Mouse (Mus musculus) brown adipose tissue, adult 24 weeks (tissue): ENCODE measurements around the gene Abcc4. TPM values are rescaled to one million over a fixed set of nuclear protein-coding genes. Genes with fewer than 3 reads are reported as not detected.
A peak's percentile ranks its signal among the peaks of the same experiment; 100 is the strongest.

Source experiments
- H3K27ac ChIP-seq: fragments of 200-500 bp; replicated peaks from 2 replicates; pipeline ENCODE4 v1.5.1; 2012; ENCODE audit warnings: low read depth, mild to moderate bottlenecking, low read length
- H3K4me1 ChIP-seq: fragments of 200-500 bp; 2 replicates; pipeline ENCODE4 v1.6.1; 2012; ENCODE audit warnings: low read length, mixed read lengths; ENCODE audit not compliant: control insufficient read depth, insufficient read depth, insufficient read length
- H3K4me3 ChIP-seq: fragments of 200-500 bp; 2 replicates; pipeline ENCODE4 v1.5.1; 2012; ENCODE audit warnings: low read depth, mild to moderate bottlenecking, low read length, moderate library complexity; ENCODE audit not compliant: insufficient read depth
- polyA plus RNA-seq: library from polyadenylated mRNA; stranded (reverse); fragments of >200 nt; gene quantifications from 2 replicates; pipeline ENCODE4 v1.2.4, GENCODE M21; 2012; ENCODE audit not compliant: missing spikeins, insufficient read depth, insufficient read length

The Abcc4 gene
- polyA plus RNA-seq, 1 experiment = 6.8 TPM

DNA sequence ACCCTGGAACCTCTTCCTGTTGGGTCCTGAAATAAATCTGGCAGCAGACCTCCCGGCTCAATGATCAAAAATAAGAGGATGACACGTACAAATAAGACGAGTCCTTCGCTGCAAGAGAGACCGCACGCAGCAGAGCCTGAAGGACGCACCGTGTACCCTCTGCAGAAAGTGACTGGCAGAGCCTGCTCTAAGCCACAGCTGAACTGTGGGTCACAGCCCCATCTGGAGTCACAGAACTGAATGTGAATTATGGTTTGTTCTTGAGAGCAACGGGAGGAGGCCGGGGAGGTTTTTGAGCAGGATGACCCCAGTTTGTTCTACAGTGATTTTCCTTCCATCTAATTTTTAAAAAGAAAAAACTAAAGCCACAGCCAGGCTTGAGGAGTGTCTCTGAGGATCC lies 6.5 kb downstream of the Abcc4 start:
- Histone ChIP-seq H3K27ac (no peak overlapping the region), H3K4me1 (no peaks in the 10 kb centered on the region), H3K4me3 (no peak overlapping the region)

DNA sequence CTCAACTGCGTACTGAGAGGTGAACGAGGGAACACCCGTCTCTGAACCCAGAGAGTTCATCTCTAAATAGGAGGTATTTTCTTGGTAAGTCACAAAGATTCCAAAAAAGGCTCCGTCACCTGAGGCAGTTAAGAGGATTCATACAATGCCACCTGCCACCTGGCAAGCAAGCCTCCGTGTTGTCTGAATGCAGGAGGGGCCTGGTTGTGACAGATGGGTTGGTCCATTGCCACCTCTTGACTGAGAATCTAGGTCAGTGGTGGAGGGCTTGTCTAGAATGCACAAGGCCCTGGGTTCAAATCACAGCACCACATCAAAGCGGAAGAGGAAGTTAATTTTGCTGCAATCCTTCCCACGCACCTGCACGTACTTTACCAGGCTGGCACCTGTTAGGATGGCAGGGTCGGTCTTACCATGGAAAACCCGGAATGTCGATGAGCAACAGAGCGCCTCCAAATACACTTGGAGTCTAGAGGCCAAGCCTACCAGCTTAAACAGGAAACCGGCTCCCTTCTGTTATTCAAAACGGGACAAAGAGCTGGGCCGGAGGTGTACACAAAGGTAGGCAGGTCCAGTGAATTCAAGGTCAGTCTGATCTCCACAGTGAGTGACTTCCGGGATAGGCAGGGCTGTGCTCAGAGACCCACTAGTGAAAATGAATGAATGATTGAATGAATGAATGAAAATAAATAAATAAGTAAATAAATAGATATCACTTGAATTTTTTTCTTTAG lies 9.3 kb downstream of the Abcc4 start:
- no peak overlapping the region for H3K4me3 ChIP-seq
- H3K27ac ChIP-seq = no peak overlapping the region
- peaks cover 6% of the 10 kb centered on the region for H3K4me1 ChIP-seq

DNA sequence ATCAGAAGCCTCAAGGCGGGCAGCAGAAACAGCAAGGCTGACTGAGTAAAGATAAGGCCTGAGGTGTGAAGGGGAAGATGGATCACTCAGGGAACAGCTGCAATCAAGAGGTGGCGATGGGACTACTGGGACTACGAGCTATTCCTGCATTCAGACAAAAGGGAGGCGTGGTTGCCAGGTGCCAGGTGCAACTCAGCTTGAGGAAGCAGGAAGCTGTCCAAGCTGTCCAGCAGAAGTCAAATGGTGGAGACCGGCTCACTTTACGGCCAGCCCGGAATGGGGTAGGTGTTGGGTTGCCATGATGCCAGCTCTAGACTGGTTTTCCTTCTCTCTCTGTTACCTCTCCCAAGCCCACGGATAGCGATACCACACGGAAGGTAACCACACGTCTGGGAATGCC lies 10.2 kb downstream of the Abcc4 start:
- peaks cover 12% of the 10 kb centered on the region for H3K4me1 ChIP-seq
- H3K4me3 ChIP-seq = no peak overlapping the region
- no peak overlapping the region for H3K27ac ChIP-seq

DNA sequence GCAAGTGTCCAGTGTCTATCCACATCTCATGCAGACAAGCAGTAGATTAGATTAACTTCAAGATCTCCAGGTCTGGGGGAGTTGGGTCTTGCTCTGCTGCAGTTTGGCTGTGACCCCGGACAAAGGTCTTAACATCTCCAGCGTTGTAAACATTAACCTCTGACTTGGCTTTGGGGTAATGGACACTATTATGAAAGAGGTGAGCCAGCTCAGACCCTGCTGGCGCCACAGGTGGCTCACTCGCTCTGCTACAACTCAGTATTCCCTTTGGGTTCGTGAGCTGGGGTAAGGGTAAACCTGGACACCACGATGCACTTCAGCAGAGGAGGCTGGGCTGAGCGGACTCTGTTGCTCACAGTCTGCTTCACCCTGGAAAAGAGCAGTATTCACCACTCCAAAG lies 11.7 kb downstream of the Abcc4 start:
- no peak overlapping the region for H3K4me3 ChIP-seq
- H3K27ac ChIP-seq = no peak overlapping the region
- peaks cover 14% of the 10 kb centered on the region for H3K4me1 ChIP-seq

- H3K27ac ChIP-seq = peak overlapping the region; percentile 53
- H3K4me3 ChIP-seq = no peak overlapping the region
- H3K4me1 ChIP-seq = peaks cover 18% of the 10 kb centered on the region
Measured at GRCm38 (mm10) chr14:118691910-118692309, 14.1 kb downstream of the Abcc4 start.

- peak overlapping the region; percentile 53 for H3K27ac ChIP-seq
- peak overlapping the region; percentile 5; the same call in 1 of the 2 replicates for H3K4me3 ChIP-seq
Measured at GRCm38 (mm10) chr14:118691404-118691803, 14.6 kb downstream of the Abcc4 start.

DNA sequence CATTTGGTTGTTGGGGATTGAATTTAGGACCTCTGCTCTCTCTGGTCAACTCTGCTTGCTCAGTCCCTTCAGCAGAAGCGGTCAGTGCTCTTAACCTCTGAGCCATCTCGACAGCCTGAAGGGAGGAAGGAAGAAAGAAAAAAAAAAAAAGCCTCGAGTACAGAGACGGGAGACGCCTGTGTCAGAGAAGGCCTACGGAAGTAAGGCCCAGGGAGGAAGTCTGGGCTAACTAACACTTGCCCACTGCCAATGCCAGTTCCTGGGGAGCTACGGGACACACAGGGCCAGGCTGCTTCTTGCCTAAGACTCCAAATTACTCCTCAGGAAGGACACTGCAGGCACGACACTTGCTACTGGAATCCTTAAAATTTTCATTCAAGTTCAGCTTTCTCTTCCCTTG lies 15.1 kb downstream of the Abcc4 start:
- peak overlapping the region; percentile 5; the same call in 1 of the 2 replicates for H3K4me3 ChIP-seq
- peaks cover 18% of the 10 kb centered on the region for H3K4me1 ChIP-seq
- peak overlapping the region; percentile 53 for H3K27ac ChIP-seq

More at GRCm38 (mm10) chr14:118691404-118691803, 14.6 kb downstream of the Abcc4 start:
- peaks cover 18% of the 10 kb centered on the region for H3K4me1 ChIP-seq

DNA sequence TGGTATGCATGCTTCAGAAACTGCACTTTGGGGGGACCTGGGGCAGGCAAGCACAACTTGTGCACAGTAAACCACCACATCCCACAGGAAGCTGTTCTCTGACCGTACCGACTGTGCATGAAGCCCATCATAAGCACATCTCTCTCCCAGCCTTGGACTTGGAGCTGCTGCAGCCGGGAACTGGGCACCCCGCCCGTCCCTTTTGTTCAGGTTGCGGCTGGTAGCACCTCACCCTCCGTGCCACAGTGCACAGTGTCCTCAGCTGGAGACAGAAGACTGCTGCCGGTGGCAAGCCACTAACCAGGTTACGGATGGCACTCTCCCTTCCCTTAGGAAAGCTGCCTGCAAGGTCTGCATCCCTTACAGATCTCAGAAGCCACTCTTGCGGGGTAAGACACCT lies 15.7 kb downstream of the Abcc4 start:
- Histone ChIP-seq H3K4me3 (no peak overlapping the region), H3K27ac (no peak overlapping the region), H3K4me1 (peaks cover 18% of the 10 kb centered on the region)

GRCm38 (mm10) chr14:118688643-118689042 lies 17.4 kb downstream of the Abcc4 start:
- H3K4me1 ChIP-seq = peaks cover 18% of the 10 kb centered on the region

GRCm38 (mm10) chr14:118686861-118687260 lies 19.2 kb downstream of the Abcc4 start:
- no peak overlapping the region for H3K27ac ChIP-seq
- H3K4me1 ChIP-seq = peaks cover 13% of the 10 kb centered on the region
- H3K4me3 ChIP-seq = no peak overlapping the region

More at GRCm38 (mm10) chr14:118688643-118689042, 17.4 kb downstream of the Abcc4 start:
- Histone ChIP-seq H3K27ac (no peak overlapping the region), H3K4me3 (no peak overlapping the region)

DNA sequence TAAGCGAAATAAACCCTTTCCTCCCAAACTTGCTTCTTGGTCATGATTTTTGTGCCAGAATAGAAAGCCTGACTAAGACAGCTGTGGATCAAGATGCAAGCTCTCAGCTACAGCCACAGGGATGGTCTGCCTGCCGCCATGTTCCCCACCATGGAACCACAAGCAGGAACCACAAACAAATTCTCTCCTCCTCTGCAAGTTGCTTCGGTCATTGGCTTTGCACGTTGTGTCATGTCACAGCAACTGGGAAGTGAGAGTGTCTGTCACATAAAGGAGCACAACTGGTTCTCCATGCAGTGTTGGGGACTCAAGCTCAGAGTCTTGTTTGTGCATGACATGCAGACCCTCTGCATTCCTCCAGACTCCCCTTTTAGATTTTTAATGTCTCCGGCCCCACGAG lies 20.4 kb downstream of the Abcc4 start:
- no peak overlapping the region for H3K27ac ChIP-seq
- H3K4me1 ChIP-seq = peaks cover 6% of the 10 kb centered on the region
- no peak overlapping the region for H3K4me3 ChIP-seq

- H3K4me3 ChIP-seq = no peak overlapping the region
- H3K27ac ChIP-seq = no peak overlapping the region
- no peaks in the 10 kb centered on the region; the same call in 1 of the 2 replicates for H3K4me1 ChIP-seq
Measured at GRCm38 (mm10) chr14:118682339-118683034, 23.5 kb downstream of the Abcc4 start.

DNA sequence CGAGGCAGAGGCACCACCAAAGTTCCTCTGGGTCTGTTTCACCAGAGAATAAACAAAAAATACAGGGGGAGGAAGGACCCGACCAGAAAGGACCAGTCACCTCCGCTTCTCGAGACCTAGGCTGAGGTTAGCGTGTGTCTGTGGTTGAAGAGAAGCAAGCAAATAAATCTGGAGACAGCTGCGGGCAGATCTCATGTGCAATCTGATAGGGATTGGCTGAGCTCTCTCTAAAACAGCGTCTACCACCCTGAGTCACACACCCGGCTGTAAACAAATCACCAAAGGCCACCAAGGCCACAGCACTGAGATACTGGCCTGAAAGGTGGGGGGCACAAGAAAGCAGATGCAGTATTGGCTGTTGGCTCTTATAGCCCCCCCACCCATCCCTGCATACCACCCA lies 24.9 kb downstream of the Abcc4 start:
- Histone ChIP-seq H3K4me1 (no peaks in the 10 kb centered on the region), H3K27ac (no peak overlapping the region), H3K4me3 (no peak overlapping the region)

DNA sequence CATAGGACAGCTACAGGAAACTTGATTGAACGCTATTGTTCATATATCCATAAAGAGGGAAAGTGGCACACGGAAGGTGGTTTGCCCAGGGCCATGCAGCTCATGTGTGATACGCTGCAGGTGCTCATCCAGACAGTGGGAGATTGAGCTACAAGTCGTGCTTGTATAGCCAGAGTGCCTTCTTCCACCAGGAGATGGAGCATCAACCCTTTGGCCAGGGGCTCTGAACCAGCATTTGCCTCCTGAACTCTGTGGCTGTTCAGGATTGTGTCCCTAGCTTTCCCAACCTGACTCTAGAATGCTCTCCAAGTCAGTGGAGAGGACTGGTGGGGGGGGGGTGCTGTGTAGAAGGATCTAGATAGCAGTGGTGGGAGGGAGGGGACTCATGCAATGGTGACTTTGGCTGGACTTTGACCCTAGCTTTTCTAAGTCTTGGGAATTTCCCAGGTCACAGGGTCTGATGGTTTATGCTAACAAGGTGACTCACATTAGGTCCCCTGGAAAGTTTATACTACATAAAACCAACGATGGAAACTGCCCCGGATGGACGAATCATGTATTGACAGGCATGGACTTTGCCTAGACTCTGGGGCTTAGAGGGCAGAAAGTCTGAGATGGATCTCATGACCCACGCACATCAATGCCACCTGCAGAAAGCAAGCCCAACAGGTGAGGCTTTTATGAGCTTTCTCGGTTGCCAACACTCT lies 27.6 kb downstream of the Abcc4 start:
- H3K4me3 ChIP-seq = no peak overlapping the region
- no peak overlapping the region for H3K27ac ChIP-seq
- 0 out of 2 replicates have a peak, but pooled peaks cover 3% of the 10 kb centered on the region for H3K4me1 ChIP-seq

DNA sequence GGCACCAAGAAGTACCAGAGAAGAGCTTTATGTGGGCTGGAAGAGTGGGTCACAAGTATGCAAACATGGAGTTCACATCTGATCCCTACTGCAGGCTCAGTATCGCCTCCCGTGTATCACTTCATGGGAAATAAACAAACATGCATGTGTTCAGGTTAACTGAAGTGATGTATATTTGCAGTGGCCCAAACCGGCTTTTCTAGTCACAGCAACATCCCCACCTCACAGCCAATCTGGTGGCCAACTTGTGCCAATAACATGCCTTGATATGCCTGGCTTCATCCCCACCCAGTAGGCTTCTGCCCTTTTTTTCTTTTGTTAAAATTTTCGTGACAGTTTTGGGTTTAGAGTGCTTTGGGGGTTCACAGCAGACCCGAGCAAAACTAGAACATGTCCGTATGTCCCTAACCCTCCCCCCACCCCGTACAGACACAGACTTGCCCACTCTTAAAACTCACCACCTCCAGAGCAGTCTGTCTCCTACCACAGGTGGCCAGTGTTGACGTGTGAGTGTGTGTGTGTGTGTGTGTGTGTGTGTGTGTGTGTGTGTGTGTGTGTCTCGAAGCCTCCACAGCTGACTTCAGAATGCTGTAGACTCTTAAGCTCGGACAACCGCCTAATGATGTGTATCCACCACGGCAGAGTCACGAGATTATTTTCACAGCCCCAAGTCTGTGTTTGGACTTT lies 29.6 kb downstream of the Abcc4 start:
- 0 out of 2 replicates have a peak, but pooled peaks cover 3% of the 10 kb centered on the region for H3K4me1 ChIP-seq
- H3K27ac ChIP-seq = no peak overlapping the region

More for the DNA sequence above, 29.6 kb downstream of the Abcc4 start:
- H3K4me3 ChIP-seq = no peak overlapping the region
